Mouse (Mus musculus) CD4-positive helper T cell, adult 2 months (primary cell): ENCODE data around the gene Slc25a25.
A peak's percentile ranks its signal among the peaks of the same experiment; 100 is the strongest.

Experiments
- DNase-seq: peaks from one replicate; pipeline ENCODE4 v3.0.0-alpha.2; 2012; ENCODE audit warnings: low read depth, missing footprints, low spot score

Gene Slc25a25

DNA sequence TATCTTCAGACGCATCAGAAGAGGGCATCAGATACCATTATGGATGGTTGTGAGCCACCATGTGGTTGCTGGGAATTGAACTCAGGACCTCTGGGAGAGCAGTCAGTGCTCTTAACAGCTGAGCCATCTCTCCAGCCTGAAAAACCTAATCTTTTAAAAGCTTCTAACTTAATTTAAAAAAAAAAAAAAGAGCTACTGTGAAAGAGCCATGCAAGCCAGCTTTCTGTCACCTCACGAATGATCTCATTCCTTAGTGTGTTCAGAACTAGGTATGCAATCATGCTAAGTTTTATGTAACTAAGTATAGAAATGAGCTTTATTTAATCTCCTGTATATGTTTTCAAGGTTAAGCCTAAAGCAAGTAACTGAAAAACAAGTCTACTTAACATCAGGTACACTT is 8.4 kb upstream of the Slc25a25 start:
- no peak for DNase-seq

DNA sequence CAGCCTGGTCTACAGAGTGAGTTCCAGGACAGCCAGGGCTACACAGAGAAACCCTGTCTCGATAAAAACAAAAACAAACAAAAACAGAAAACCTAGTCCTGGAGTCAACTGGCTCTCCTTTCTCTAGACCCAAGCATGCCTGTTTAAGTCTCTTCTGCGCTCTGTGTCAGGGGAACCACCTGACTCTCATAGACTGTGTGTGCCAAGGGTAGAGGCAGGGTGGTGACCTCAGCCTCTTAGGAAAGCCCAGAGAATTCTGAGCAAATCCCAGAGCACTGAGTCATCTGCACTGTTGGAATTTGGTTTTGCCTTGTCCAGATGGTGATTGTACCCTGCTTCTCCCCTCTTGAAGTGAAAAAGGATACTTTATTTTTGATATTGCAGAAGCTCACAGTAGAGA is 7.1 kb upstream of the Slc25a25 start:
- DNase-seq: no peak

DNA sequence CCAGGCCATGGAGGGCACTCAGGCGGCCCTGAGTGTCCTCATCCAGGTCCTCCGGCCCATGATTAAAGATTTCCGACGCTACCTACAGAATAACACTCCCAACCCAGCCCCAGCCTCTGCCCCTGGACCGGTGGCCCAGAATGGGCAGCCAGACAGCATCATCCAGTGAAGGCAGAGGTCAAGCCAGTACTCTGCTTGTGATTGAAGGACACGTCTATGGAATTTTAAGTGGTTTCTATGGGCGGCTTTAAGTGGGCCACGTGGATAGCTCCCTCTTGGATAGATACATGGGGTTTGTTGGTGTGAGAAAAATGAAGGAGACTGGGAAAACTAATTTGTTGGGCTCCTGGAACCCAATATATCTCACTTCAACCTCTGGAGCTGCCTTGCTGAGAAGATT is 3.9 kb upstream of the Slc25a25 start:
- no peak for DNase-seq

DNA sequence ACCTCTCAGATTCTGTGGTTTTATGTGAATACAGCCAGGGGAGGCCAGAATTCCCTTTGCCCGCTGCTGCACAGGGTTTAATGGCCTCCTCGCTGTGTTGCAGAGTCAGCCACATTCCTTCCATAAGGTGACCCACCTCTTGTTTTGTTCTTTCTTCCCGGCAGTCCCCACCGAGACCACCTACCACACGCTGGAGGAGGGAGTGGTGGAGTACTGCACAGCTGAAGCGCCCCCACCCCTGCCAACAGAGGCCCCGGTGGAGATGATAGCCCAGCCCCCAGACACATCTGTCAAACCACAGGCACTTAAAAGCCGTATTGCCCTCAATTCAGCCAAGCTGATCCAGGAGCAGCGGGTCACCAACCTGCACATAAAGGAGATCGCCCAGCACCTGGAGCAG is 3.4 kb upstream of the Slc25a25 start:
- no peak for DNase-seq

DNA sequence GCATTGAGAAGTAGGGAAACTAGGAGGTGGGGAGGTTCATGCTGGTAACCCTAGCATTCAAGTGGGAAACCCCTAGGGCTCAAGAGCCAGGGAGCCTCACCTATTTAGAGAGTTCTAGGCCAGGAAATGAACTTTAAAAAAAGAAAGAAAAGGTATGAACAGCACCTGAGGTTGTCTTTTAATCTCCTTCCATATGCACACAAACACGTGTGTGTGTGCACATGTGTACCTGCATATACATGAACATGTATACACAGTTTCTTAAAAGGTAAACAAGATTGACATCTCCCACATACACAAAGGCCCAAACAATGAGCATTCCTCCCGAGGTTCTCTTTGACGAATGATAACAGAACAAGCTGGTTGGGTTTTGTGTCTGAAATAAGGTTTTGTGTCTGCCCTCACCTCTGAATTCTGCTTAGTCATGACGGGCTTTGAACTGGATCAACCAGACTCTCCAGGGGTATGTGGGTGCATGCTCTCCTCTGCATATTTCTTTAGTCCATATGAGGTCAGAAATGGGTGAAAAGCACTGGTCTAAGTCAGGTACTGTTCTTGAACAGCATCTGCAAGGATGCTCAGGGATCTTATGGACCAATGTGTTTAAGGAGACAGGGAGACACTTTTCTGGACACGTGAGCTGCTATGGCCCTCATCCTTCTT is 2.5 kb upstream of the Slc25a25 start:
- DNase-seq: no peak

DNA sequence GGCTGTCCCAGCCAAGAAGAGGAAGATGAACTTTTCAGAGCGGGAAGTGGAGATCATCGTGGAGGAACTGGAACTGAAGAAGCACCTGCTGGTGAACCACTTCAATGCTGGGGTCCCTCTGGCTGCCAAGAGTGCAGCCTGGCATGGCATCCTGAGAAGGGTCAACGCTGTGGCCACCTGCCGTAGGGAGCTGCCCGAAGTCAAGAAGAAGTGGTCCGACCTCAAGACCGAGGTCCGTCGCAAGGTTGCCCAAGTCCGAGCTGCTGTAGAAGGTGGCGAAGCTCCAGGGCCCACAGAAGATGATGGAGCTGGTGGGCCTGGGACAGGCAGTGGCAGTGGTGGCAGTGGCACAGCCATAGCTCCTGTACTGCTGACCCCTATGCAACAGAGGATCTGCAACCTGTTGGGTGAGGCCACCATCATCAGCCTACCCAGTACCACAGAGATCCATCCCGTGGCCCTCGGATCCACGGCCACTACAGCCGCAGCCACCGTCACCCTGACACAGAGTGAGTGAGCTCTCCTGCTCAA is 1.3 kb upstream of the Slc25a25 start:
- no peak for DNase-seq

DNA sequence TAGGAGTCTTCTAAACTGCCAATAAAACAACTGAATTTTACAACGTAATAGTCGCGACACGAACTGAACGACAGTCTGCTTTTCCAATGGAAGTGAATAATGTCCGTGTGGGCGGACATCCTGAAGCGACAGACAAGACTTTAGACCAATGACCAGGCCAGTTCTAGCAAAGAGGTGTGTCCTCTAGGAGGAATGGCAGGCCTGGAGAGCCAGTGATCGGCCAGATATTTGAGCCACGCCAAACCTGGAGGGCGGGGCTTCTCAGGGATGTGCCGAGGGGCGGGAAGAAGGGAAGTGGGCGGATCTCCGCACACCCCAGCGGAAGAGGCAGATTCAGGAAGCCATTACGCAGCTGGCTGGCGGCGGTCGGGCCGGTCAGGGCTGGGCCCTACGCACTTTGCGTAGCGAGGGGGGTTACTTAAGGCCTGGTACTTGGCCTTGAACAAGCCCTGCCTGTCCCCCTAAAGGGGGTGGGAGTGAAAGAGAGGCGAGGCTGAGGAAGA is 676 bp upstream of the Slc25a25 start:
- peak; percentile 99 for DNase-seq

DNA sequence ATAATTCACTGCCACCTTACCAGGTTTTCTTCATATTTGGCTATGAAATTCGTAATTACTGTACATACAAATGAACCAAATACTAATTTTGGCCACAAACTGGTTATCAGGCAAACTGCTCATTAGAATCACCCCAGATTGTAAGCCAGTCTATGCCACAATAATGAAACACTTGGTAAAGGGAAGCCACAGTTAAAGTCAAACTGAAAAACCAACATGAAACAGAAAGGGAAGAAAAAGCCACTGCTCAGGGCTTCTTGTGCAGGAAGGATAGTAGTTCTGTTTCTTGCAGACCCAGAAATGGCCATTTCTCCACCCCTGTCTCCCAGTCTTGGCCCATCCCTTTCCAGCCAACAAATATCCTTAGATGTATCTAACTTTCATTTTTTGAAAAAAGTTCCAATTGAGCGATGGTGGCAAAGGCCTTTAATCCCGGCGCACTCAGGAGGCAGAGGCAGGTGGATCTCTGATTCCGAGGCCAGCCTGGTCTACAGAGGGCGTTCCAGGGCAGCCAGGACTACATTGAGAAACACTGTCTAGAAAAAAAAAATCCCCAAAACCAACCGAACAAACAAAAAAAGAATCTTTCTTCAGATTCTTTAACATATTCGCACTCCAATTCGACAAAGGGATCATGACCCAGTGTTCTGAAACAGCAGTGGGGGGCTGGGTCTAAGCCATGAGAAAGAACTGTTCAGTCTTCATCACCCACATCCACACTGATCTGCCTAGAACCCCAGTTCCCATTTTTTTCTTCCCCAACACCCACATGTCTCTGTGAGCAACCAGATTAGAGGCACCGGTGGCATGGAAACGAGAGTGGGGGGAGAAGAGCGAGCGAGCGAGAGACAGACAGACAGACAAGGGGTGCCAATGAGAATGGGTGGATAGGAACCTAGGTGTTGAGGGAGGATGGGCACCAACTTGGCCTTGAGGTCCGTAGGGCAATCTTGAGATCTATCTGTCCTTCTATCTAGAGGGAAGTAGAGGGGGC is 1.2 kb downstream of the Slc25a25 start, which contains the start of gene Naif1:
Gene Naif1, plus strand, starts transcription at position 697 of the 994 bp plus-strand sequence.
- DNase-seq: peak; percentile 32

DNA sequence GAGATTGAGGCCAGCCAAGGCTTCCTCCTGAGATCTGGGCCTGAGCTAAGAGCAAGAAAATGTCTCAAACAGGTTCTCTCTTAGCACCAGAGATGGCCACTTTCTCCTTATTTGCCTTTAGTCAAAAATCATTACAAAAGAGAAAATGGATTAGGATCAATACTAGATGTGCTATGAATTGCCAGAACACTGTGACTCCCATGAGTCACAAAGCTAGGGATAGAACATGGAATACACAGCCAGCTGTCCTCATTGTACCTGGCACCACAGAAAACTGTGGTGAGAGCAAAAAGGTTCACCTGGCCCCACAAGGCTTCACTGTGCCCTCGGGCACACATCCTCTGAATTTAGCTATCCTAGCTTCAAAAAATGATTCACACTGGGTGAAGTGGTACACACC is 2.8 kb downstream of the Slc25a25 start:
- no peak for DNase-seq

DNA sequence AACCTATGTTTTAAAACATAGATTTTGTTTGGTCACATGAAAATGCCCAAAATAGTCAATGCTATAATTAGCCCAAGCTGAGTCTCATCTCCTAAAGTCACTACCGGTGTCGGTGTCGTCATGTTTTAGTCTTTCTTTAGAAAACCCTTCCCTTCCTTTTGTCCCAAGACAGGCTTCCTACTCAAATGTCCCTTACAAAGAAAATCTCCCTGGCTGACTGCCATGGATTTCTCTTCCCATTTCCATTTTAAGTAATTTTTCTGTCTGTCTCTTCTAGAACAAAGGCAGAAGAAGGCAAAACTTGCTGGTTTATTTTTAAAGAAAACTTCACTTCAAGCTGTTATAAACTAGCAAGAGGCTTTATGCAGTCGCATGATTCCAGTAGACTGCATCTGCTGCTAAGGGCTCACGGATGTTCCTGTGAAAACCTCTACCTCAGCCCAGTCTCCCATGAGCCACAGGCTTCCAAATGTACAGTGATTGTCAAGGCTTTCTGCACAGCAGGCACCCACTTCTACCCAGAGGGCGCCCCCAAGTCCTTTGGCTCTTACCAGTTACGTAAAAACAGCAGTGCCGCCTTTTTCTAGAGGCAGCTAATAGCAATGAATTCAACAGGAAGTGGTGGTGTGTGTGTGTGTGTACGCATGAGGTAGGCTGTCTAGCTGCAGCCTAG is 3.8 kb downstream of the Slc25a25 start:
- peak; percentile 81 for DNase-seq

DNA sequence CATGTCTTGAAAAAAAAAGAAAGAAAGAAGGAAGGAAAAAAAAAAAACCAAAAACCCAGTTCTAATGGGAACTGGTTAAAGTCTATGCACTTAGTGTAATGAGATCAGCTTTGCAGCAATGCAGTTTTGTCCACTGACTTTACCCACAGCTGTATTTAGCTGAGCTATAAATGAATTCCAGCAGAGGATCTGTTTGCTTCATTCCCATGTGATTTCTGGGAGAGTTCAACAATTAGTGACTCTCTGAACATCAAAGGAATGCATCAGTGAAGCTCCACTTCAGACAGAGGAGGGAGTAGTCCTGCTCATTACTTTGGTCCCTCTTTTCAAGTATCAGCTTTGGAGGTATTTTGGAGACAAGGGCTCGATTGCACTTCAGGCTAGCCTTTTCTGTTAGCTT is 5.7 kb downstream of the Slc25a25 start:
- no peak for DNase-seq

DNA sequence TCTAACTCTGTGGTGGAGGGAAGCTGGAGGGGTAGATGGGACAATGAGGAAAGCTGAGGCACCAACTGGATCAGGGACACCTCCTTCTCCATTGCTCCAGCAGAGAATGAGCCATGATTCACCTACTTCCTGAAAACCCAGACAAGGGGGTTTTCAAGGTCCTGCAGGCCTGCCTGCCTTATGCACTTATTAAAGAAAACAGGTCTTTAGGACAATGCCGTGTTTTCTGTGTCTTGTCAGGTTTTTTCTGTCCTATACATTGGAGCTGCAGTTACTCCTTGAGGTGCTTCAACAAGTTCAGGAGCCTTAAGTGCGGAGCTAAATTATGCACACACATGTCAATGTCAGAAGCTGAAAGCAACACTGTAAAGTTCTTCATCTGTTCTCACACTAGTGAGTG is 9.7 kb downstream of the Slc25a25 start:
- no peak for DNase-seq

DNA sequence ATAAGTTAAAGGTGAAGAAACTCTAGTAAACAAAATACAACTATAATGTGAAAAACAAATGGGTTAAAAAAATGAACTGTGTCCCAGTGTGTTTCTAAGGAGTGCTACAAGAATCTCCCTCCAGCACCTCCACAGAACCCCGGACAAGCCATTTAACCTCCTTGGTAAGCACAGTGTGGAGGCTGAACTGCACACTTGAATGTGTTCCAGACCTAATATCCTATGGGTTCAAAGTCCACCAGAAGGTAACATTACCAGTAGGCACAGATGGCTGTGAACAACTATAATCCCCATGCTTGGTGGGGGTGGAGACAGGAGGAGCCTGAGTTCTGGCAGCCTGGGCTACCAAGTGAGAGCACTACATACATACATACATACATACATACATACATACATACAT is 10.6 kb downstream of the Slc25a25 start:
- DNase-seq: no peak

DNA sequence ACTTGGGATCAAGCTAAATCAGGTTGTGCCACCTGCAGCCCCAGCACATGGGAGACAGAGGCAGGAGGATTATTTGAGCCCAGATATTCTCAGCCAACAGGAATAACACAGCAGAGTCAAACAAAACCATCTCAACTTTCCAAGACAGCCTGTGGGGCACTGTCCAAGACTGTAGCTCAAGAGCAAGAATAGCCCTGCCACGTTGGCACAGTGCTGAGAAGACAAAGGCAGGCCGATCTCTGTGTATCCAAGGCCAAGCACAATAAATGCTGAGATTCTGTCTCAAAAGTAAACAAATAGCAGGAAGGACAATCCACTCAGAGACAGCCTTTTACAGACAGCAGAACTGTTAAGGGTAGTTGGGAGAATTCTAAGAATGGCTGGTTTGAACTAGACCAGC is 11.1 kb downstream of the Slc25a25 start:
- DNase-seq: no peak

DNA sequence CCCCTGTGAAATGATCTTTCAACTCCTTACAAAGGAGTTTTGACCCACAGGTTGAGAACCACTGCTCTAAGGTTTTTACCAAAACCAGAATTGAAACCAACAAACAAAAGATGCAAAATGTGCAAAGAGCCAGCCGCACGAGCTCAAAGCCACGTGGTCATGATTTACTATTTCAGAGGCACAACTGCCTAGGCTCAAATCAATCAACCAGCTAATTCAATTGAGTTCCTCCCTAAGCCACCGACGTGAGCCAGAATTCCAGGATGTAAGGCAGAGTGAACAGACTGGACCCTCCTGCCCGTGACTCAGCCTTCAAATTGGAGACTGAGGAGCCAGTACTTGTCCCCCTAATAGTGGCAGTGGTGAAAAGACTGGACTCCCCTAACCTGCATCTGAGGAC is 12.1 kb downstream of the Slc25a25 start:
- no peak for DNase-seq

DNA sequence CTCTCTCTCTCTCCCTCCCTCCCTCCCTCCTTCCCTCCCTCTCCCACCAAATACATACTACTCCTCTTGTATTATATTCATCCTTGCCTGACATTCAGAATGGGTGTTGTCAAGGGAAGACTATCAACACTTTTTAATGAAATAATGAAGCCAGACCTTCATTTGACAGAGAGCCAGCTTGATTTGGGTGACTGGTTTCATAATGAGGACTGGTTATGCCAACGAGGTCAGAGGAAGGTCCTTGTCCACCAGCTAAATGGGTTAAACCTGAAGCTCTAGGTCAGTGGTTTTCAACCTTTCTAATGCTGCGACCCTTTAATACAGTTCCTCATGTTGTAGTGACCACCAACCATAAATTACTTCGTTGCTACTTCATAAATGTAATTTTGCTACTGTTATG is 12.5 kb downstream of the Slc25a25 start:
- no peak for DNase-seq

DNA sequence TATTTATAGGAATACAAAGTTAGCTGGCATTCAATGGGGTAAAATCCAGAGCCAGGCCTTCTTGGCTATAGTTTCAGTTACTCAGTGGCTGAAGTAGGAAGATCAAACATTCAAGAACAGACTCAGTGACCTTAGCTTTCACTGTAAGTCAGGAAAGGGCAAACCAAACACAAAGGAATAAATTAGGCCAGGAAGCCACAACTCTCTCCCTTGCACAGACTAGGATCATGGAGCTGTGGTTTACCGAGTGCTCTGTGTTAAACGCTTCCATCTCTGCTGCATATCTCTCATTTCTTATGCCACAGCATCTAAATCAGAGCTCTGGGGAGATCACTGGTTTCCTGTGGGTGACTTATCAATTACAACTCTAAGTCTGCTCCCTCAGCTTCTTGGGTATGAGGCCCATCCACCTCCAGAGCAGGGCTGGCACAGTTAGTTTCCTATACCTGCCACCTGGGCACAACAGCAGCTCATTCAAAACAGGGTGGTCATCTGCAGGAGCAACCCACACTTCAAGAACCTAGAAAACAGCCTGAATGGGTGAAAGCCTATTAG is 13.6 kb downstream of the Slc25a25 start:
- DNase-seq: no peak

DNA sequence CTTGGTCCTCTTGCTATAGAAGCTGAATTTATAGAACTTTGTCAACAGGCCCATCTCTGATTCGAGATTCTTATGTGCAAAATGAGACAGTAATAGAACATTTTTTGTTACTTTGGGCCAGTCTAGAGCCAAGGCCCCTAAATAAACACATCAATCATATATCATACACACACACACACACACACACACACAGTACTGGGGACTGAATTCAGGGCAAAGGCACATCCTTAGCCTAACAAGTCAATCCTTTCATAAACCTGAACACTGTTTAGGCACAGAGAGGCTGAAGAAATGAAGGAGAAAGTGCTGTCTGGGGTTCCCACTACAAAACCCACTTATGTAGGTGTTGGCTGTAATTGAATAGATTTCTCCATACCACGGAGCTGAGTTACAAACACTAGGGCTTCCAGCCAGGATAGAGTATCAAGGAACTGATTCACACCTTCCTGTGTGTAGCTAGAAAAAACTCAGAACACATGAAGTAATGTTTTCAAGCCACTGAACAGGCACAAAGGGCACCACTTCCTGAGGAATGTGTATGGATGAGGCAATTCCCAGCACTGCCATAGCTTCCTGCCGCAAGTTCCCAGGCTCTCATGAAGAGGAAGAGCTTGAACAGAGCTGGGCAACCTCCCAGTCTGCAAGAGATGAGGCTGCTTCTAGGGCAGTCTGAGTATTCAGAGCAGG is 14.4 kb downstream of the Slc25a25 start:
- no peak for DNase-seq

DNA sequence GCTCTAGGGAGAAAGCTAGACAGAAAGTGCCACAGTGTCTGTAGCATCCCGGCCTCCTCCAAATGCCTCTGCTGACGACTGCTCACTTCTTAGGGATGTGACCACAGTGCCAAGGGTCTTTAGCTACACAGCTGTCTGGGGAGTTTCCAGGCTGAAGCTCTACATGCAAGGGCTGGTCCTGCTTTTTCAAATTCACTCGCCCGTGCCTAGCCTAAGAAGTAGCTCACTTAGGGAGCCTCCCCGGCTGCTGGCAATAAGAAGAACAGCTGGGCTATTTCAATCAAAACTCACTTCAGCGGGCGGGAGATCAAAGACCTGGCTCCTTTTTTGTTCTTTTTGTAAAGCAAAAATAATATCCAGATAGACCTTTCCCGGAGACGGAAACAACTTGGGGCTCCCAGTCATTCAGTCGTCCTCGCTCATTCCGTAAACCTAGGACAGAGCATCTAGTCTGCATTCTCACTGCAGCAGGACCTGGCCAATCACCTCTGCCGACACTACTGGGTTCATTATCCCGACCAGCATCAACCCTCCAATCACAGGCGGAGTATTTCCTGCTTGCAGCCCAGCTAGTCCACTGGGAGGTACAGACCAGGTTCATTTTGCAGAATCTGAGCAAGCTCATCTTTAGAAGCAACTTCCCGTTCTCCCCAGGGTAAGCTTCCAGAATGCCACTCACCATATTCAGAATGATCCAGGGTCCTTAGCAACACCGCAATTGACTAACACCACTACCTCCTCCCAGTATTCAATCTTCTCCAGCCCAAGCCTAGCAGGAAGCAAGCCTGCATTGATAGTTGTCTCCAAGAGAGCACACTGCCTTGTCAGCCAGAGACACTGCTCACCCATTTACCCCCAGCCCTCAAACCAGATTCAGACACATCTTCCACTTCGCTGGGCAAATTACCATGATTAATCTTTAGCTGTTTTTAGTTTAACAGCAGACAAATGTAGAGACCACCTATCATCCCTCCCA is 20.3 kb downstream of the Slc25a25 start:
- DNase-seq: no peak
